Mouse (Mus musculus): ENCODE measurements around the gene Mageb5. TPM values are rescaled to one million over a fixed set of nuclear protein-coding genes. Genes with fewer than 3 reads are reported as not detected.
"Not testable (repeated sequence)": the region's sequence is repeated elsewhere in the genome, so short reads cannot be mapped to it uniquely, and the experiment has no call there.

Mageb5 gene
- total RNA-seq (2014; rRNA removed) (not detected in 2 replicates), polyA plus RNA-seq (2015; fragmentation: Nextera tagmentation; extraction: Ambion mirVana) (not detected in 2 replicates)

- H3K9me3 ChIP-seq (ENCODE audit: low read length); H3K27ac ChIP-seq; H3K27me3 ChIP-seq (ENCODE audit: insufficient read depth, low read length); ATAC-seq; H3K4me2 ChIP-seq (ENCODE audit: low read depth, low read length); H3K4me3 ChIP-seq (ENCODE audit: low read length); H3K9ac ChIP-seq (replicated peaks; ENCODE audit: low read length); H3K4me1 ChIP-seq (ENCODE audit: insufficient read depth, low read length); H3K36me3 ChIP-seq (ENCODE audit: insufficient read depth, low read length); DNase-seq (ENCODE audit: low spot score): not testable (repeated sequence)
- 87% methylated on average over 1 of the region's 1 CpGs for WGBS
These were observed at the start of gene Mageb5 for GRCm38 (mm10) chrX:91782918-91783317. TSS of gene Mageb5 (minus strand) at chrX:91783018.

- not testable (repeated sequence) for H3K9me3 ChIP-seq (ENCODE audit: low read length); DNase-seq (ENCODE audit: low spot score); H3K27me3 ChIP-seq (ENCODE audit: insufficient read depth, low read length); H3K4me3 ChIP-seq (ENCODE audit: low read length); H3K9ac ChIP-seq (replicated peaks; ENCODE audit: low read length); H3K36me3 ChIP-seq (ENCODE audit: insufficient read depth, low read length); H3K4me2 ChIP-seq (ENCODE audit: low read depth, low read length); H3K4me1 ChIP-seq (ENCODE audit: insufficient read depth, low read length); H3K27ac ChIP-seq; ATAC-seq
- WGBS, result no CpG with 5 or more reads among the region's 1 CpGs
These were observed 23.1 kb downstream of the Mageb5 start for GRCm38 (mm10) chrX:91759591-91760226.

Other genes starting within 250 kb of the Mageb5 start
- not detected in 2 replicates for gene 1700084M14Rik, start 207.1 kb downstream of the Mageb5 start, total RNA-seq (2014; rRNA removed)
- not detected in 2 replicates for gene 1700084M14Rik, start 207.1 kb downstream of the Mageb5 start, polyA plus RNA-seq (2015; fragmentation: Nextera tagmentation; extraction: Ambion mirVana)
- gene Gm14781, start 150.8 kb downstream of the Mageb5 start, total RNA-seq (2014; rRNA removed), result not detected in 2 replicates
- gene Gm14781, start 150.8 kb downstream of the Mageb5 start, polyA plus RNA-seq (2015; fragmentation: Nextera tagmentation; extraction: Ambion mirVana), result not detected in 2 replicates
- gene Mageb1, start 233.3 kb upstream of the Mageb5 start, total RNA-seq (2014; rRNA removed), result not detected in 2 replicates
- not detected in 2 replicates for gene Mageb1, start 233.3 kb upstream of the Mageb5 start, polyA plus RNA-seq (2015; fragmentation: Nextera tagmentation; extraction: Ambion mirVana)

Measured in hindbrain, postnatal 0 days (tissue).